Mouse (Mus musculus): ENCODE measurements around the gene Psmb11.
A peak's percentile ranks its signal among the peaks of the same experiment; 100 is the strongest.

Psmb11 gene

DNA sequence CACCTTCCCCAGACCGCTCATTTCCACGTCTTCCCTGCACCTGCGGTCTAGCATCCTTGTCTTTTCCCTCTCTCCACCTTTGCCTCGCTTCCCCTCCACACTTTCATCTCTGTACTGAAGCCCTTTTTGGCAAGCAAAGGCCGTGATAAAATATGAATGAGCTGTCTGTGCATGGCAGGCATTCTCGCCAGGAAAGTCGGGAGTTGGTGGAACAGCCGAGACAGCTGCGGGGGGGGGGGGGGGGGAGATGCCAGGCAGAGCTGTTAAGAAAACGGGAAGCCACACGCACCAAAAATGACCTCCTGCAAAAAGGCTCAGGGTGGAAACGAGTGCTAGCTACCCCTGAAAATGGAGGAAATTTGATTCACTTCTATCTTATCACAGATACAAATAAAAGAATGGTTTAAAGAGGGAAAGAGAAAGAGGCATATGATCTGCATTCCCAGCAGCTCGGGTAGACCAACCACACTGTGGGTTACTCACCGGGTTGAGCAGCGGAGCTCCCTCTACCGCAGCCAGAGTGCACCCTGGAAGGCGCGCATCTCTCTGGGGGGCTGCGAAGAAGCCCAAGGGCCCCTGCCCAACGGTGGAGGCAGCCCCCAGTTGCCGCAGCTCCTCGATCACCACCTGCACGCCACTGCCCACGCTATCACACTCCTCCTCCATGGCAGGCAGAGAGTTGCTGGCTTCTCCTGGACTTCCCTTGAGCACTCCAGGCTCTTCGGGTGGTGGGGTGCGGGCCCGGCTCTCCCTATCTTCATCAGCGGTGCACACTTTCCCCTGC is 26.4 kb upstream of the Psmb11 start:
- TF ChIP-seq NANOG (IDR thresholded peaks at IDR 0.05; ENCODE audit: borderline replicate concordance, low read length) (no peak), POU5F1 (IDR thresholded peaks at IDR 0.05; ENCODE audit: borderline replicate concordance, low read length) (no peak), CTCF (conservative IDR thresholded peaks at IDR 0.05; ENCODE audit: low read length) (no peak)
- peaks cover 13% of the 10 kb centered on the region for H3K36me3 ChIP-seq (ENCODE audit: insufficient read depth, low read length)
- peak overlapping the region; percentile 77 for H3K4me3 ChIP-seq (replicated peaks; ENCODE audit: low read length)
- H3K4me1 ChIP-seq (replicated peaks; ENCODE audit: low read depth, low read length), result peaks cover 53% of the 10 kb centered on the region
- no peaks in the 10 kb centered on the region for H3K9me3 ChIP-seq (ENCODE audit: low read length)
- H3K27me3 ChIP-seq (ENCODE audit: insufficient read depth, low read length), result peaks cover 14% of the 10 kb centered on the region

DNA sequence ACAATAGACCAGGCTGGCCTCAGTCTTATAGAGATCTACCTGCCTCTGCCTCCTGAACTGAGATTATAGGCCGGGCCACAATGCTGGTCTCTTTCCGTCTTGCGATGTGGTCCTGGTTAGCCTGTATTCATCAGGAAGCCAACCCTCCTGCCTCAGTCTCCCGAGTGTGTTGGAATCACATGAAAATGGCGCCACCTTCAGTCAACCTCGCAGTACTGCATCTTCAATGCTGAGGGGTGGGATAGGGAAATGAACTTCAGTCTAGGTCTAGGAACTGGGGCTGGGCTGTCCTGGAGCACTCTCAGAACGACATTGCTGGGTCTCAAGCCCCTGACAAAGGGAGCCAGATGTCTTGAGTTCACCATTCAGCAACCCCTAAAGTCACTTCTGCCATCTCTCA is 24.1 kb upstream of the Psmb11 start:
- Histone ChIP-seq H3K36me3 (ENCODE audit: insufficient read depth, low read length) (peaks cover 6% of the 10 kb centered on the region; the same call in 1 of the 2 replicates), H3K9me3 (ENCODE audit: low read length) (no peaks in the 10 kb centered on the region), H3K4me3 (replicated peaks; ENCODE audit: low read length) (no peak overlapping the region), H3K27me3 (ENCODE audit: insufficient read depth, low read length) (peaks cover 14% of the 10 kb centered on the region), H3K4me1 (replicated peaks; ENCODE audit: low read depth, low read length) (peaks cover 40% of the 10 kb centered on the region)
- peak; percentile 59 for TF ChIP-seq CTCF (conservative IDR thresholded peaks at IDR 0.05; ENCODE audit: low read length)
- TF ChIP-seq NANOG (IDR thresholded peaks at IDR 0.05; ENCODE audit: borderline replicate concordance, low read length), result no peak

GRCm38 (mm10) chr14:54601601-54602000 is 19.6 kb upstream of the Psmb11 start:
- Histone ChIP-seq H3K36me3 (ENCODE audit: insufficient read depth, low read length) (peaks cover 6% of the 10 kb centered on the region; the same call in 1 of the 2 replicates), H3K9me3 (ENCODE audit: low read length) (no peaks in the 10 kb centered on the region), H3K4me1 (replicated peaks; ENCODE audit: low read depth, low read length) (peaks cover 36% of the 10 kb centered on the region), H3K4me3 (replicated peaks; ENCODE audit: low read length) (no peak overlapping the region), H3K27me3 (ENCODE audit: insufficient read depth, low read length) (no peaks in the 10 kb centered on the region)
- no peak for TF ChIP-seq POU5F1 (IDR thresholded peaks at IDR 0.05; ENCODE audit: borderline replicate concordance, low read length)
- TF ChIP-seq CTCF (conservative IDR thresholded peaks at IDR 0.05; ENCODE audit: low read length), result no peak
- no peak for TF ChIP-seq NANOG (IDR thresholded peaks at IDR 0.05; ENCODE audit: borderline replicate concordance, low read length)

DNA sequence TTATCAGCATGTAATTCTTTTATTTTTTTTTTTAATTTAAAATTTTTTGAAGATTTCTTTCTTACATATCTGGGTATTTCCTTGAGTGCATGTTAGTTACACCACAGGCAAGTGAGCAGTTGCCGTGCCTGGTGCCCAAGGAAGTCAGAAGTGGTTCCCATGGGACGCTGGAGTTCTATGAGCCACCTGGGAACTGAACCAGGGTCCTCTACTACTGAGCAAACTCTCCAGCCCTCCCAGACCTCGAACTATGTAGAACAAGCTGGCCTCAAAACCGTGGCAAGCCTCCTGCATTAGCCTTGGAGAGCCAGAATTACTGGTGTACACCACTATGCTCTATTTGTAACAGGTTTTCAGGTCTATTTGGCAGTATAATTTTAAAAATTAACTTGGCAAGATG is 18.6 kb upstream of the Psmb11 start:
- H3K36me3 ChIP-seq (ENCODE audit: insufficient read depth, low read length), result peaks cover 6% of the 10 kb centered on the region; the same call in 1 of the 2 replicates
- no peak for TF ChIP-seq CTCF (conservative IDR thresholded peaks at IDR 0.05; ENCODE audit: low read length)
- TF ChIP-seq NANOG (IDR thresholded peaks at IDR 0.05; ENCODE audit: borderline replicate concordance, low read length), result no peak
- no peak for TF ChIP-seq POU5F1 (IDR thresholded peaks at IDR 0.05; ENCODE audit: borderline replicate concordance, low read length)
- H3K27me3 ChIP-seq (ENCODE audit: insufficient read depth, low read length), result no peaks in the 10 kb centered on the region
- H3K9me3 ChIP-seq (ENCODE audit: low read length), result no peaks in the 10 kb centered on the region
- H3K4me3 ChIP-seq (replicated peaks; ENCODE audit: low read length), result peak overlapping the region; percentile 86
- peaks cover 33% of the 10 kb centered on the region for H3K4me1 ChIP-seq (replicated peaks; ENCODE audit: low read depth, low read length)

DNA sequence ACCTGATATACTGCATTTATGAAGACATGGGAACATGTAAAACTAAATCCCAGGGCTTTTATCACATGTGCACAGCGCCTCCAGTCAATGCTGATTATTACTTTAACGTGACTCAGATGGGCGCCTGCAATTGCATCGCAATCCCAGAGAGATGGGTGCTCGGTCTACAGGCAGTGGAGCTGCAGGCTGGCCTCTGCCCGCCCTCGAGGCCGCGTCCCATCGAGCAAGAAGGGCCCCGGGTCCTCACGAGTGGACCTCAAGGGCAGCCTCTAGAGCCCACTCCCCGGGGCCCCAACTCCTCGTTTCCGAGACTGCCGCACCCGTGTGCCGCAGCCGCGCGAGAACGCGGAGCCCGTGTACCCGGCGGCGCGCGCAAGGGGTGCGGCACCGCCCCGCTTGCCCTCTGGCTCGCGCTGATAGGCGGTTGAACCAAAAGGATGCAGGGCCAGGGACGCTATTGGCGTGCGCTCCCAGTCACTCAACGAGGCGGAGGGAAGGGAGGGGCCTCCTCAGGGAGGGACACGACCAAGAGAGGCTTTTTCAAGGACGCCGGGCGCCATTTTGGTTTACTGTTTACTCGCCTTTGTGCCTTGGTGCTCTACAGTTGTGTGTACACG is 18.1 kb upstream of the Psmb11 start:
- TF ChIP-seq NANOG (IDR thresholded peaks at IDR 0.05; ENCODE audit: borderline replicate concordance, low read length) (no peak), CTCF (conservative IDR thresholded peaks at IDR 0.05; ENCODE audit: low read length) (no peak), POU5F1 (IDR thresholded peaks at IDR 0.05; ENCODE audit: borderline replicate concordance, low read length) (no peak)

GRCm38 (mm10) chr14:54603686-54604085 is 17.5 kb upstream of the Psmb11 start:
- Histone ChIP-seq H3K9me3 (ENCODE audit: low read length) (no peaks in the 10 kb centered on the region), H3K4me1 (replicated peaks; ENCODE audit: low read depth, low read length) (peaks cover 35% of the 10 kb centered on the region), H3K4me3 (replicated peaks; ENCODE audit: low read length) (peak overlapping the region; percentile 86), H3K36me3 (ENCODE audit: insufficient read depth, low read length) (peaks cover 6% of the 10 kb centered on the region; the same call in 1 of the 2 replicates), H3K27me3 (ENCODE audit: insufficient read depth, low read length) (no peaks in the 10 kb centered on the region)
- TF ChIP-seq POU5F1 (IDR thresholded peaks at IDR 0.05; ENCODE audit: borderline replicate concordance, low read length) (no peak), CTCF (conservative IDR thresholded peaks at IDR 0.05; ENCODE audit: low read length) (no peak), NANOG (IDR thresholded peaks at IDR 0.05; ENCODE audit: borderline replicate concordance, low read length) (no peak)

More for the DNA sequence above, 18.1 kb upstream of the Psmb11 start:
- Histone ChIP-seq H3K9me3 (ENCODE audit: low read length) (no peaks in the 10 kb centered on the region), H3K4me1 (replicated peaks; ENCODE audit: low read depth, low read length) (peaks cover 35% of the 10 kb centered on the region), H3K36me3 (ENCODE audit: insufficient read depth, low read length) (peaks cover 6% of the 10 kb centered on the region; the same call in 1 of the 2 replicates), H3K4me3 (replicated peaks; ENCODE audit: low read length) (peak overlapping the region; percentile 86), H3K27me3 (ENCODE audit: insufficient read depth, low read length) (no peaks in the 10 kb centered on the region)

DNA sequence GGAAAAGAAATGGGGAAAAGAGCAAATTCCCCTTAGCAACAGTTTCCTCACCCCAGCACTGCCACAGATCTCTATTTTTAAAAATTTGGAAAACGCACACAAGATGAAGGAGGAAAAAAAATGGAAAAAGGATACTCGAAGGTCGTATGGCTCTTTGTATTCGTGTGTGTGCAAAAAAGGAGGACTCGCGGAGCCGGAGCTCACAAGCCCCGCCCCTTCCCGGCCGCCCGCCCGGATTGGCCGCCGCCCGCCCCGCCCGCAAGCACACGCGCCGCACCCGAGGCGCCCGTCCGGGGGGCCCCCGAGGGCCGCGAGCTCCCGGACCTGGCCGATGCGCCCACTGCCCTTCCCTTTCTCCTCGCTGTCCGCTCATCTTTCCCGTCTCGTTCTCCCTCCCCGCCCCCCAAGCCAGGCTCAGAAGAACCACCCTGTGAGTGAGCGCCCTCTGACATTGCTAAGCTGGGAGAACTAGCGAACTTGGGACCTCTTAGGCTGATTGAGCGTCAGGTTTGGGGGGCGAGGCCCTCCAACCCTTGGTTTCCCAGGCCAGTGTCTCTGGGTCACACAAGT is 15.4 kb upstream of the Psmb11 start, which contains the start of gene 4931414P19Rik:
TSS of gene 4931414P19Rik (minus strand) at position 242 of the 570 bp plus-strand sequence.
- TF ChIP-seq CTCF (conservative IDR thresholded peaks at IDR 0.05; ENCODE audit: low read length) (no peak), NANOG (IDR thresholded peaks at IDR 0.05; ENCODE audit: borderline replicate concordance, low read length) (no peak), POU5F1 (IDR thresholded peaks at IDR 0.05; ENCODE audit: borderline replicate concordance, low read length) (no peak)
- peaks cover 52% of the 10 kb centered on the region for H3K4me1 ChIP-seq (replicated peaks; ENCODE audit: low read depth, low read length)
- no peaks in the 10 kb centered on the region for H3K9me3 ChIP-seq (ENCODE audit: low read length)
- H3K36me3 ChIP-seq (ENCODE audit: insufficient read depth, low read length), result peaks cover 9% of the 10 kb centered on the region
- peak within 1 kb of the TSS; percentile 60 for H3K4me3 ChIP-seq (replicated peaks; ENCODE audit: low read length)
- H3K27me3 ChIP-seq (ENCODE audit: insufficient read depth, low read length), result no peaks in the 10 kb centered on the region

DNA sequence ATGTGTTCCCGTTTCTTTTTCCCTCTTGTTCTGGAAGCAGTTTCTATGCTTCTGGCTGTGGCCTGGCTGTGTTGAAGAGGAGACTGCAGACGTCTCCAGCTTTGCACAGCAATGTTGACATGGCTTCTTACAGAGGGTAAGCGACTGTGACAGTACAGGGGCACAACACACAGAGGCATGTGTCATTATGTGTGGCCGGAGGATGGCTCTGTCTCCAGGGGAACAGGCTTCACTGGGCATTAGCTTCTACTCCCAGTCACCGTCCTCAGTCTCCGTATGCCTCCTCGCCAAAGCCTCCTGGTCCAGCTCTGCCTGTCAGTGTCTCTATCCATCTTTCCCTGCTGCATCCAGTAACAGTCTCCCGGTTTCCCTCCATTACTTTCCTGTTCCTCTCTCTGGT is 14.0 kb upstream of the Psmb11 start:
- peaks cover 51% of the 10 kb centered on the region for H3K4me1 ChIP-seq (replicated peaks; ENCODE audit: low read depth, low read length)
- TF ChIP-seq POU5F1 (IDR thresholded peaks at IDR 0.05; ENCODE audit: borderline replicate concordance, low read length) (no peak), CTCF (conservative IDR thresholded peaks at IDR 0.05; ENCODE audit: low read length) (no peak), NANOG (IDR thresholded peaks at IDR 0.05; ENCODE audit: borderline replicate concordance, low read length) (no peak)
- H3K4me3 ChIP-seq (replicated peaks; ENCODE audit: low read length), result no peak overlapping the region

More for the DNA sequence above, 14.0 kb upstream of the Psmb11 start:
- H3K27me3 ChIP-seq (ENCODE audit: insufficient read depth, low read length), result no peaks in the 10 kb centered on the region
- H3K36me3 ChIP-seq (ENCODE audit: insufficient read depth, low read length), result peaks cover 23% of the 10 kb centered on the region
- H3K9me3 ChIP-seq (ENCODE audit: low read length), result no peaks in the 10 kb centered on the region

Data from E14TG2a.4 (cell line).